Mouse (Mus musculus) forelimb bud, embryonic 11.5 days (tissue): ENCODE results near the gene Srpk3.
"Not testable (repeated sequence)": the region's sequence is repeated elsewhere in the genome, so short reads cannot be mapped to it uniquely, and the experiment has no call there.

Experiments used
- DNase-seq: peaks from one replicate; pipeline ENCODE4 v3.0.0-alpha.2; 2012; ENCODE audit warnings: low read depth, low spot score

Gene Srpk3

GRCm38 (mm10) chrX:73774168-73774760 lies at the start of gene Srpk3:
TSS of gene Srpk3 (plus strand) at chrX:73774405.
- DNase-seq = no peak

GRCm38 (mm10) chrX:73730908-73731307 lies 43.3 kb upstream of the Srpk3 start:
- DNase-seq = no peak

- no peak for DNase-seq
Measured at GRCm38 (mm10) chrX:73738155-73738554, 36.0 kb upstream of the Srpk3 start.

- DNase-seq = no peak
Measured at GRCm38 (mm10) chrX:73739151-73739550, 35.1 kb upstream of the Srpk3 start.

- DNase-seq = not testable (repeated sequence)
Measured at GRCm38 (mm10) chrX:73739841-73740240, 34.4 kb upstream of the Srpk3 start.

- DNase-seq = no peak
Measured at GRCm38 (mm10) chrX:73744774-73745481, 29.3 kb upstream of the Srpk3 start.

GRCm38 (mm10) chrX:73748977-73749376 lies 25.2 kb upstream of the Srpk3 start:
- DNase-seq = no peak

- DNase-seq = no peak
Measured at GRCm38 (mm10) chrX:73756334-73757140, 17.7 kb upstream of the Srpk3 start, which contains the start of gene Plxnb3. TSS of gene Plxnb3 (plus strand) at chrX:73757090.

GRCm38 (mm10) chrX:73758611-73759290 lies 15.5 kb upstream of the Srpk3 start:
- DNase-seq = no peak

GRCm38 (mm10) chrX:73765311-73765710 lies 8.9 kb upstream of the Srpk3 start:
- no peak for DNase-seq

GRCm38 (mm10) chrX:73767267-73767666 lies 6.9 kb upstream of the Srpk3 start:
- DNase-seq = no peak

- no peak for DNase-seq
Measured at GRCm38 (mm10) chrX:73774802-73775483, 738 bp downstream of the Srpk3 start.

- no peak for DNase-seq
Measured at GRCm38 (mm10) chrX:73782227-73782626, 8.0 kb downstream of the Srpk3 start.

- DNase-seq = no peak
Measured at GRCm38 (mm10) chrX:73785666-73786065, 11.5 kb downstream of the Srpk3 start.

- peak; percentile 96 for DNase-seq
Measured at GRCm38 (mm10) chrX:73786364-73787224, 12.4 kb downstream of the Srpk3 start, which contains the start of the genes Idh3g and Ssr4. TSS of gene Idh3g (minus strand) at chrX:73786897. TSS of gene Ssr4 (plus strand) at chrX:73787028.

- DNase-seq = no peak
Measured at GRCm38 (mm10) chrX:73787225-73787558, 13.0 kb downstream of the Srpk3 start.

GRCm38 (mm10) chrX:73788501-73788900 lies 14.3 kb downstream of the Srpk3 start:
- no peak for DNase-seq

GRCm38 (mm10) chrX:73793039-73793438 lies 18.8 kb downstream of the Srpk3 start:
- DNase-seq = no peak

GRCm38 (mm10) chrX:73793505-73793904 lies 19.3 kb downstream of the Srpk3 start:
- no peak for DNase-seq

GRCm38 (mm10) chrX:73797511-73797910 lies 23.3 kb downstream of the Srpk3 start:
- DNase-seq = no peak
